Mouse (Mus musculus) thymus, postnatal 4 days (tissue): ENCODE results near the gene Acvr1b.
A peak's percentile ranks its signal among the peaks of the same experiment; 100 is the strongest.

ENCODE experiments used
- DNase-seq: peaks from one replicate; pipeline ENCODE4 v3.0.0; 2021

The Acvr1b gene

DNA sequence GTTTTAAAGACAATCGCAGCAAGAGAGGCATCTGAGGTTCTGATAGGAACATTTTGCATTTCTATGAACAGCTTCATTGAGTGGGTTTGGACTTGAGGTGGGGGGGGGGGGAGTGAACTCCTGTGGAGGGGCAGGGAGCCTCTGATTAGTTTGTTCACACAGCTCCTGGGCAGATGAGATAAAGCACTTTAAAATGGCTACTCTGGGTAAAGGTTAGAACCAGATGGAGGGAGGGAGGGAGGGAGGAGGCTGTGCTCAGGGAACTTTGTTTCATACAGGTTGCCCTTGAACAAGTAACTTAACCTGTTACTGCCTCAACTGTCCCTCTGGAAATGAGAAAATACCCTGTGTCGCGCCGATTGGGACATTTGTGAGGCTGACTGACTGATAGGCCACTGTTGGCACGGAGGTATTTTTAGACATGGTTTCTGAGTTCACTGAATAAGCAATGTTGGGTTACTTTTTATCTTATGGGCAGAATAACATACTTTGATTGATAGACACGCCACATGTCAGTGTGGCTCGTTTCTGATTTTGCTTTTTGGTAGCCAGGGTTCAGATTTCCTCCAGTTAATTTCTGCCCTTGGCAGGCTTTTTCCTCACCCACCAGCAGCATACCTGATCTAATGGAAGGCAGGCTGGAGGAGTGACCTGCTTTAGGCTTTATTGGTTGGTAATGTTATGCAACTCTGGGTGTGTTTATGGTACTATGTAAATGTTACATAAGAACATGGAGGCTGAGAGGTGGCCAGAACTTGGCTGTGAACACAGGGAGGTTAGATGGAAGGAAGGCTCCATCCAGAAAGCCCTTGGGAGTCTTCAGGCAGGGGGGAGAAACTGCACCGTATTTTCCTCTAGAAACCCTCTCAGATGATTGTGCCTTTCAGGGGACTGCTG lies 3.2 kb downstream of the Acvr1b start:
- DNase-seq: no peak

DNA sequence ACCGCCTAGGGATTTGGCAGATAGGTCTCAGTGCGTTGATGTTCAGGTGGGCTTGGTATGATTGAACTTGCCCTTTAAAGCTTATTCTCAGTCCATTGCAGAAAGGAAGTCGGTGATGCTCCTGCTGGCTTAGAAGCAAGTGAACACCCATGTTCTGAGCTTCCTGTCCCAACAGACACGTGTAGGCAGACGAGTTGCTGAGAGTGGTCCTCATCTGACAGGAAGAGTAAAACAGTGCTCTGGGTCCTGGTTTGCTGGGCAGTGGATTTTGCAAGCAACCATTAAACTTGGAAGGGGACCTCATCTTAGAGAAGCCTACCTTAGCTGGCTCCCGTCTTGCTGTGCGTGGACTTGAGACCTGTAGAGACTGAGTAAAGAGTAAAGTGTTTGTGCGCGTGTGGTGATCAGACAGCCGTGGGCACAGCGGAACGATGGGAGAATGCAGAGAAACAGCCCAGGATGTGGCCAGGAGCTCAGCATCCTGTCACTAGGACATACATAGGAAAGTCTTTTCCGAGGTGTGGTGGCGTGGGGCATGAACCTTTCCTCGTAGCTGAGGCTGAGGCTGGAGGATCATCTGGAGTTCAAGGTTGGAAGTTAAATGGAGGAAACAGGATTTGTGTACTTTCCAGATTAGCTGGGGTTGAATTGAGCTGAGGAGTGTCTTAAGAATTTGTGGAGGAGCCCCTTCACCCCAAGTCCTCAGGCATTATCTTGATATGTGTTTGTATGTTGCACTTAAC lies 6.7 kb downstream of the Acvr1b start:
- peak; percentile 54 for DNase-seq

DNA sequence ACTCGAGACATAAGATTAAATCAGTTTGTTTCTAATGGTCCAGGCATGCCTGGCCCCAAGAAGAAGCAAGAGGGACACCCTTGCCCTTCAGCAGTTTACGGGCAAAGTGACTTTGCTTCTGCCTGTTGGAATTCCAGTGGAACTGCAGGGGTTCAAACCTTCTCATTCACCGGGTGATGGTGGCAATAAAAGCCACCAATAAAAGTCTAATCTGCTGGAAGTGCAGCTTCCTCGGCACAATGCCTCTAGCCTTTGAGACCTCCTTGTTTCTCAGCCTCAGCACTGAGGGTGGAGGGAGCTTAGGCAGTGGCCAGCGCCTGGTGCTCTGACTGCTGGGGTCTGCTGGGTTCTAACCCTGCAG lies 7.2 kb downstream of the Acvr1b start:
- DNase-seq: no peak

DNA sequence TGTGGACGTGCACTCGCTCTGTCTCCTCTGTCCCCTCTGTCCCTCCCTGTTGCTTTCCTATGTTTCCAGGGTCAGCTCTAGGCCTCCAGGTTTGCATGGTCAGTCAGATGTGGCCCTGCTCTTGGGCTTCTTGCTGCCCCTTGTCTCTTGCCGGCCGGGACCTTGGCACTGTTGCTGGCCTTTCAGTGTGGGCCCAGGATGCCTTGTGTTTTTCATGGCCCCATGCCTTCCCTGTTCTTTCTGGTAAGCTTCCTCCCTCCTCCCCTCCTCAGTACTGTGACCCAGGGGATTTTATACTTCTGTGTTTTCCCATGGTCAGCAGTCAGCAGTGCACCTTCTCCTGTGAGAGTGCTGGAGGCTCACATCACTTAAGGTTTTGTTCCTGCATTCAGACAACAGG lies 7.6 kb downstream of the Acvr1b start:
- no peak for DNase-seq

DNA sequence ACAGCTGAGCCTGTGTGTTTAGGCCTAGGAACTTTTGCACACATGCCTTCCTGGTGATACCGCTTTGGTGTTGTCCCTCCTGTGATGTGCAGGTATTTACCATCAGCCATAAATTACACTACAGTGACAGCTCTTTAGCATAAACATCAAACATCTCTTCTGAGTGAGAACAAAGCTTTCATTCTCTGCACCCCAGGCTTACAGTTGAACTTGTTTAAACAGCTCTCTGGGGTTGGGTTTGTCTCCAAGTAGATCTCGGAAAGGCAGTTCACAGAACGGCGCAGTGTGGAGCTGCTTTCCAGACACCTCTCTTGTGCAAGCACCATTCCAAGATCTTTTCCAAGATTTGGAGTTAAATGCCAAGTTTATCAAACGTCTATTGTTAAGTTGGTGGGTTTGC lies 8.8 kb downstream of the Acvr1b start:
- DNase-seq: no peak

DNA sequence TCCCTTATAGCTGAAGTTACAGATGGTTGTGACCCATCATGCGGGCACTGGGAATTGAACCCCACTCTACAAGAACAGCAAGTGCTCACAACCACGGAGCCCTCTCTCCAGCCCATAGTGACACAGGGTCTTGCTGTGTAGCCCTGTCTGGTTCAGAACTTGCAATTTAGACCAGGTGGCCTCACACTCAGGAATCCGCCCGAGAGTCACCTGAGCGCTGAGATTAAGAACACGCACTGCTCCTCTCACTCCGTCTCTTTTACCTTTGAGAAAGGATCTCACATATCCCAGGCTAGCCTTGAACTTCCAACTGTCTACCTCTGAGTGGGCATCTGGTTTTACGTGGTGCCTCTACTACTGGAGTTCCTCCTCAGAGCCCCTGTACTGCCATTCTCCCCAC lies 10.4 kb downstream of the Acvr1b start:
- no peak for DNase-seq

DNA sequence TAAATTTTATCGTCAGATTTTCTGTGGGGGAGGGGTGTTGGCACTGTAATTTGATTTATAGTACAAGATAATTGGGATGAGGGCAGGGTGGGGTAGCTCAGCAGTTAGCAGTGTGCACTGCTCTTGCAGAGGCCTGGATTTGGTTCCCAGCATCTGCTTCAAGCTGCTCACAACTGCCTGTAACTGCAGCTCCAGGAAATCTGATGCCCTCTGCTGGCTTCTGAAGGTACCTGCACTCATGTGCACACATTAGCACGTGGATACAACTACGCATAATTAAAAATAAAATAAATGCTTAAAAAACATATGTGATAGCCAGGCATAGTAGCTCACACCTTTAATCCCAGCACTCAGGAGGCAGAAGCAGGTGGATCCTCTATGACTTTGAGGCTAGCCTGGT lies 11.7 kb downstream of the Acvr1b start:
- no peak for DNase-seq

DNA sequence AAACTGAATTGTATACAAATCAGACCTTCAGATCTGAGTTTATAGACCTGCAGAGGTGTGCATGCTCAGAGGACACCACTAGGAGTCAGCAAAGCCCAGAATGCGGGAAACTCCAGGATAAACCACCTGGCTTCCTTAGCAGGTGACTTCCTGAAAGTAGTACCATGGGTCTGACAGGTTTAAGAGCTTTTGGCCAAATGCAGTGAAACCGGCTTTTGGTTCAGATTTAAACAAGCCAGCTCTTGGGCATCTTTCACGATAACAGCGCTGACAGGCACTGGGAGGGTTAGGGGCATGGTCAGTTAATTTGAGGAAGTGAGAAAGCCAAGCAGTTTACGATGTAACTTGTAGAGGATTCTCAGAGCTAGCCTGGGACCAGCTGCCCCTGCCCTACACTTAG lies 14.0 kb downstream of the Acvr1b start:
- no peak for DNase-seq

DNA sequence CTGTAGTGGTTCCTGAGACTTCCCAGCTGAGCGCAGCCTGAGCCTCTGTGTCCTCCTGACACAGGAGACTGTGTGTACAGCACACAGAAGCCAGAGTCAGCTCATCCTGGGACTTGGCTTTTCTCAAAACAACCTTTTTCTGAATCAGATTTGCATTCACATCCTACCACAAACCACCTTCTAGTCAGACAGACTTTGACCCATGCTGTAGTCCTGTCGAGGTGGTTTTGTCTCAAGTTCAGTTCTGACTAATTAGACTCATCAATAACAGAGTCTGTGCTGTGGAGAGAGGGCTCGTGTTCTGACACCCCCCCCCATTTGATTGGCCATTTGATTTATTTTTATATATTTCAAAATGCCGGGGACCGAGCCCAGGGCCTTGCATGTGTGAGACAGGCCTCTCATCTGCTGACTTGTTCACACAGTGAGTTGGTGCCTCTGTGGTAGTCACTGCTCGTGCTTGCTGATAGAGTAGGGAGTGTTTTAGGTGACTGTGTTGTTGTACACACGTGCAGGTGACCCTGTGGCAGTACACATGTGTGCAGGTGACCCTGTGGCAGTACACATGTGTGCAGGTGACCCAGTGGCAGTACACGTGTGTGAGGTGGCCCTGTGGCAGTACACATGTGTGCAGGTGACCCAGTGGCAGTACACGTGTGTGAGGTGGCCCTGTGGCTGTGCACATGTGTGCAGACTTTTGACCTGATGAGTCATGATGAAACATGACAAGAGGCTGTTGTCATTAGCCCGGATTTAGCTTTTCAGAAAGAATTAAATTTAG lies 16.3 kb downstream of the Acvr1b start:
- DNase-seq: no peak

DNA sequence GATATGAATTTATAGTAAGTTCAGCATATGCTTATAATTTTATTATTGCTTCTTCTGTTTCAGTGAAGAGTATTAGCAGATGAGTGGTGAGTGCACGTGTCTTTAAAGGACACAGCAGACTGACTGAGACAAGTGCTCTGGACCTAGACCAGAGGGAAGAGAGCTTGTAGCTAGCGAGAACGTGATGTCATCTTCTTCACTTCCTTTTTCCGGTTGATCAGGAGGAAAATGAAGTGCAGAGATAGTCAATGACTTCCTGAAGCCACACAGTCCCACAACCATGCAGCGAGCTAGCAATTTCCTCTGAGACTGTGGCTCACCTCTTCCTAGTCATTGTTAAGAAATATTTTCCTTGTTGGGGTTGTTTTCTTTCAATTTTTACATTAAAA lies 16.9 kb downstream of the Acvr1b start:
- no peak for DNase-seq

DNA sequence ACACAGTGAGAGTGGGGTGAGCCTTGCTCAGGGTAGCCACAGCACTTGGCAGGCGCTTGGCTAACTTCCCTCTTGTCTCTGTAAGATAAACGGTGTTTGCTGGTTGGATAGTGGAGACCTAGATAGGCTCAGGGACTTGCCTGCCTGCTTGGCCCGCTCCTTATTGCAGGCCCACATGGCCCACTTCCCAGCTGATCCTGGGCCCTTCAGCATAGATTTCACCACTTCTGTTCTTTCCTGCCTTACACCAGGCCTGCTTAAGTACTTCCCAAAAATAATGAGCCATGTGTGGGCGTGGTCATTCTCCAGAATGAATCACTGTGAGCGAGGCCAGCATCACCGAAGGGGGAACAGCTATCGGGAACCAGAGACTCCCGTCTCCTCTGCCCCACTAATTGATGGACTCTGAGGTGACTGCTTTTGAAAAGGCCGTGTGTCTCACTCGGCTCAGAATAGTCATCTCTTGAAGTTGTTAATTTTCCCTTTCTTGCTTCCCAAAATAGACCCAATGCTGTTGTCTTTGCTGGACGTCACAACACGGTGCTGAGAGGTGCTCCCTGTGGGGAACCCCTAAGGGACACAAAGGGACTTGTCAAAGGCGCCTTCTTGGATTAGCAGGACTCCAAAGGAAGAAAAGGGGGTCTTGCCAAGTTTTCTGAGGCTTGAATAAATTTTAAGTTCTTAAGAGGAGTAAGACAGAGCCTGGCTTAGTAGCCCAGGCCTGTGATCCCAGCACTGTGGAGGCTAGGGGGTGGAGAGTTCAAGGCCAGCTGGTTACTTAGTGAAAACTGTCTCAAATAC lies 17.8 kb downstream of the Acvr1b start:
- DNase-seq: no peak

DNA sequence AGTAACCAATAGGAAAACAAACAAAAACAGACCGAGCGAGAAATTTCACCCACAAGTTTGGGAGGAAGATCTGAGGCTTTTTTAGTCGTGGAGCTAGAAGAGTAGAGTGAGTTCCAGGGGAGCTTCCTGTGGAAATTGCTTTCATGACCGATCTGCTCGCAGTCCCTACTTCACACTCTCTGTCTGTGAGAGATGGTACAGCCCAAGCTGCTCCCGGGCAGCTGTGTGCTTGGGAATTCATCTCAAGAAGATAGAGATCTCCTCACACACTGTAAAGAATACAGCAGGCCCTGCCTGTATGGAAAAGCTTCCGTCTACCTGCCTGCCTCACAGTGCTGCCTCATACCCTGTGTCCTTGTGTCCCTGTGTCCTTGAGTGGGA lies 18.4 kb downstream of the Acvr1b start:
- DNase-seq: no peak

DNA sequence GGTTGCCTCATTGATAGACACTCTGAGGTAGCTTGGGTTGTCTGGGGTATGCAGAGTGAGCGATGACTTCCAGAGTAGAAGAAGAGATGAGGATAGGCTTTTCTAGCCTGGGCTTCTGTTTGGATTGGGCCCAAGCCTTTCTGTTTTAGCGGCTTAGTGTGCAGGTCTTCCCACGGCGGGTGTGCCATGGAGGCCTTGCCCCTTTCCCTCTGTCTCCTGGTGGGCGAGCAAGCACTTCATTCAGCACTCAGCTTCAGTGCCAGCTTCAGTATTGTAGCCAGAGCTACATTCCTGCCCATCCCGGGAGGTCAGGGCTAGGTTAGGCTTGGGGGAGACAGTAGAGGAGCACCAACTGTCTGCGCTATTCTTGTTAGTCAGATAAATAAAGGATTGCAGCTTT lies 18.8 kb downstream of the Acvr1b start:
- DNase-seq: no peak

DNA sequence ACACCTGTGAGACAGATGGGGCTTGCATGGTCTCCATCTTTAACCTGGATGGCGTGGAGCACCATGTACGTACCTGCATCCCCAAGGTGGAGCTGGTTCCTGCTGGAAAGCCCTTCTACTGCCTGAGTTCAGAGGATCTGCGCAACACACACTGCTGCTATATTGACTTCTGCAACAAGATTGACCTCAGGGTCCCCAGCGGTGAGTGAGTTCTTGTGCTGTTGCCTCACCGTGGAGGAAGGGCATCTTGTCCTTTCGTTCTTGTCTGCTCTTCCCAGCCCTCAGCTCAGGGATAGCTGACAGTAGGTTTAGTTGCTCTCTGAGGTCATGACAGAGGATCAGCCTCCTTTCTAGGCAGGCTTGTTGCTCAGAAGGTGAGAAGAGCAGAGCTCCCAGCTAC lies 20.1 kb downstream of the Acvr1b start:
- DNase-seq: no peak

DNA sequence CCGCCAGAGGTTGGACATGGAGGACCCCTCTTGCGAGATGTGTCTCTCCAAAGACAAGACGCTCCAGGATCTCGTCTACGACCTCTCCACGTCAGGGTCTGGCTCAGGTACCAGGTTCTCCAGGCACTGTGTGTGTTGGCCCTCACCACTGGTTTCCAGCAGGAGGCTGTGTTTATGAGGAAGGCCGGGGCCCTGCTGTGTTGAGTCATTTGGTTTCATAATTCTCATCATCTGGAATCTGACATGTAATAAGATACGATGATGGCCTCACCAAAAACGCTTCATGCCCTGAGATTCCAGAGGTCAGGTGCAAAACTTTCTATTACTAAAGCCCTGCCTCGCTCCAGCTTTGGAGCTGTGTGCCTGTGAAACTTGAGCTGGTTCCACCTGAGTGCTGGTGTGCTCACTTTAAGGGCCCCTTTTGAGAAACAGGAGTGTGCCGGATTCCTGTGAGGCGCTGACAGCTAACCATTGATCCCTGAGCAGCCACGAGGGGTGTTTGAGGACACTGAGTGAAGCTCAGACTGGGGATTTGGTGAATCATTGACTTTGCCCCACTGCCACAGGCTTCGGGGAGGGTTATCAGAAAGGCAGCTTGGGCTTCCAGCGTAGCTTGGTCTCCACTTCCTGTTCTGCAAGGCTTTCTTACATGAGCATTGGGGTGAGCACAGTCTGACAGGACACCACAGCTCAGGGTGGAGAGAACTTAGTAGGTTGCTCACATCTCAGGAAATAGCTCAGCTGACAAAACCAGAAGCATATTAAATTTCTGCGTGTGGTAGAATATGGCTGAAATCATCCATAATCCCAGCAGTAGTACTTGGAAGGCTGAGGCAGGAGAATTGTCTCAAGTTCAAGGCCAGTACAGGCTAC lies 21.3 kb downstream of the Acvr1b start:
- DNase-seq: no peak

DNA sequence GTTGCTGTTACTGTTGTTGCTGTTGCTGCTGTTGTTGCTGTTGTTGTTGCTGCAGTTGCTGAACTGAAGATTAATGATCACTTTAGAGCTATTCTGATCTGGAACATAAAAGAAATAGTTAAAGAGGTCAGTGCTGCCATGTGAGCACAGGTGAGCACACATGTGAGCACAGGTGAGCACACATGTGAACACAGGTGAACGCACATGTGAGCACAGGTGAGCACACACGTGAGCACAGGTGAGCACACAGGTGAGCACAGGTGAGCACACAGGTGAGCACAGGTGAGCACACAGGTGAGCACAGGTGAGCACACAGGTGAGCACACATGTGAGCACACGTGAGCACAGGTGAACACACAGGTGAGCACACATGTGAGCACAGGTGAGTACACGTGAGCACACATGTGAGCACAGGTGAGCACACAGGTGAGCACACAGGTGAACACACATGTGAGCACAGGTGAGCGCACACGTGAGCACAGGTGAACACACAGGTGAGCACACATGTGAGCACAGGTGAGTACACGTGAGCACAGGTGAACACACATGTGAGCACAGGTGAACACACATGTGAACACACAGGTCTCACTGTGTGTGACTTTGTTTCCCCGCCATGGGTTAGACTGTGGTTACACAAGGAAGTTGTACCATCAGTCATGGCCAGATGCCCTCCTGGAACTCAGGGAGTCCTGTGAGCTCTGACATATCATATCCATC lies 22.4 kb downstream of the Acvr1b start:
- no peak for DNase-seq

DNA sequence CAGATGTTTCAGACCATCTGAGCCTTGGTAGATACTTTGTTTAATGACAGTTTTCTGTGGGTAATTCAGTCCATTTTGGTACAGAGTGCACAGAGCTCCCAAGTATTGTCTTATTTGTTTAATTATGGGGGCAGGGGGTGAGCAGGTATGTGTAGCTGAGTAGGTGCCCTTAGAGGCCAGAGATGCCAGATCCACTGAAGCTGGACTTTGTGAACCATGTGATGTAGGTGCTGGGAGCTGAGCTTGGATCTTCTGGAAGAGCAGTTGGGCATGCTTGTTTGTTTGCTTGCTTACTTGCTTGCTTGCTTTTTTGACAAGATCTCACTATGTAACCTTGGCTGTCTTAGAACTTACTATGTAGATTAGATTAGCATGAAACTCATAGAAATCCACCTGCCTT lies 23.1 kb downstream of the Acvr1b start:
- no peak for DNase-seq

DNA sequence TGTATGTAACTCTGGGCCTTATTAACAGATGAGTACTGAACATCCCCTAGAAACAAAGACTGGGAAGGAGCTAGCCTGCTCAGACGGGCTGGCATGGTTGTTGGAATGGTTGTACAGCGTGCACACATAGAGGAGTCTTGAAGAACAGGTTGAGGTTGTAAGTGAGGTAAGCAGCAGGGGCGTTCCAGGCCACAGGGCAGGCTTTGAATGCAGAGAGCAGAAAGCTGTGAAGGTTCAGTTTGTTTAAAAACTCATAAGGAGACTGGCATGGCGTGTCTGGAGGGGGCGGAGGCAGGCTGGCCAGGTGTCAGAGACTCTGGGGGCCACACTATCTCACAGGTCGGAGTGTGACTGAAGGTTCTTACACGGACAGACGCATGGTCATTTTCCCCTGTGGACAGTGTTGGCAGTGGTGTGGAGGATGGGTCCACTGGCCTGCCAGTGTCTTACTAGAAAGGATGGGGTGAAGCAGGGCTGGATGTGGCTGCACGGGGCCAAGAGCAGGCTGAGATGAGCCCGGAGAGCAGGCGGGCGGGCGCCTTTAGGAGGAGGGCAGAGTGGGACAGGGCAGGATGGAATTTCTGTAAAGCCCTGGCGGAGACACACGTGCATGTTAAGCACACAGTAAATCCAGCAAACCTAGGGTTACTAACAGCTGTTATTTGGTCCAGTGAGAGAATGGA lies 23.8 kb downstream of the Acvr1b start:
- DNase-seq: no peak

DNA sequence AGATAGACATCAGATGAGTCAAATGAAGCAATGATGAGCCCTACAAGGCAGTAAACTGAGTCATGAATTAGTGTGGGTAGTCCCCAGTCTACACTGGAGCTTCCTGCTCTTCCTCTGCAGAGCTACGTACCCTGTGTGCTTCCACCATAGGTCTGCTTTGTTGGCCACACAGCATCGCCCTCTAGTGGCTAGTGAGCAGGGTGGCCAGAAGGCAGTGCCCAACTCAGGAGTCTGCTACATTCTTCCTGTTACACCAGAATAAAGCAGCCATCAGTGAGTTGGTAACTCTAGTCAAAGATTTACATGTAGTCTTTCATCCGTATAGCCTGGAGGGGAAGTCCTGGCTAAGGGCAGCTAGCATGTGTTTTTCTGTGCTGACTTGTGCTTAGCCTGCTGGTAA lies 24.4 kb downstream of the Acvr1b start:
- DNase-seq: peak; percentile 80

DNA sequence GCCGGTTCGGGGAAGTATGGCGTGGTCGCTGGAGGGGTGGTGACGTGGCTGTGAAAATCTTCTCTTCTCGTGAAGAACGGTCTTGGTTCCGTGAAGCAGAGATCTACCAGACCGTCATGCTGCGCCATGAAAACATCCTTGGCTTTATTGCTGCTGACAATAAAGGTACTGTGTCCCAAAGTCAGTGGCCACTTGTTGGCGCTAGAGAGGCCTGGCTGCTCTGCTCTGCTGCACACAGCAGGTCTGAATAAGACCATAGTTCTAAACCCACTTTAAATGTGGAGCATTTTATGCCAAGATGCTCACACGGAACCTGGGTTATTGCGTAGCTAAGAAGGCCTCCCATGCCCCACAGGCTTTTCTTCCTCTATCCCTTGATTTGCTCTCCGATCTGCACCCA lies 25.0 kb downstream of the Acvr1b start:
- peak; percentile 62 for DNase-seq
